Mouse (Mus musculus) intestine, embryonic 16.5 days (tissue): ENCODE results near the gene Ccdc136. TPM values are rescaled to one million over a fixed set of nuclear protein-coding genes. Genes with fewer than 3 reads are reported as not detected.
"Not testable (repeated sequence)": the region's sequence is repeated elsewhere in the genome, so short reads cannot be mapped to it uniquely, and the experiment has no call there.

Experiments used
- ATAC-seq: fragments of 200-750 bp; cut with Nextera tagmentation; 2 replicates; pipeline ENCODE4 v1.8.0; 2017; ENCODE audit warnings: moderate TSS enrichment, moderate library complexity
- H3K27ac ChIP-seq: fragments of 300-500 bp; sonication (generic); 2 replicates; pipeline ENCODE4 v1.5.1; 2014; ENCODE audit warnings: mild to moderate bottlenecking, low read length
- H3K27me3 ChIP-seq: fragments of 300-500 bp; sonication (generic); replicated peaks from 2 replicates; pipeline ENCODE4 v1.6.1; 2014; ENCODE audit warnings: low read length, control low read depth, mixed read lengths; ENCODE audit not compliant: control insufficient read depth, insufficient read depth
- H3K36me3 ChIP-seq: fragments of 300-500 bp; sonication (generic); 2 replicates; pipeline ENCODE4 v1.6.1; 2014; ENCODE audit warnings: low read length, control low read depth; ENCODE audit not compliant: control insufficient read depth, insufficient read depth
- H3K4me1 ChIP-seq: fragments of 300-500 bp; sonication (generic); 2 replicates; pipeline ENCODE4 v1.6.1; 2014; ENCODE audit warnings: low read length, control low read depth, mixed read lengths; ENCODE audit not compliant: control insufficient read depth, insufficient read depth
- H3K4me2 ChIP-seq: fragments of 300-500 bp; sonication (generic); 2 replicates; pipeline ENCODE4 v1.6.1; 2014; ENCODE audit warnings: low read depth, low read length, control low read depth
- H3K4me3 ChIP-seq: fragments of 300-500 bp; sonication (generic); 2 replicates; pipeline ENCODE4 v1.5.1; 2014; ENCODE audit warnings: mild to moderate bottlenecking, low read length
- H3K9ac ChIP-seq: fragments of 300-500 bp; sonication (generic); 2 replicates; pipeline ENCODE4 v1.6.1; 2014; ENCODE audit warnings: low read depth, low read length
- H3K9me3 ChIP-seq: fragments of 300-500 bp; sonication (generic); 2 replicates; pipeline ENCODE4 v1.6.1; 2016; ENCODE audit warnings: low read length, control low read depth; ENCODE audit not compliant: control insufficient read depth
- WGBS: fragments of 180-500 bp; shearing (Covaris S2); extraction: QIAGEN DNeasy Blood & Tissue Kit; methylation state at CpG from one replicate; pipeline ENCODE4 v1.1.7; 2014; 5-methylcytosine and 5-hydroxymethylcytosine counted together
- polyA plus RNA-seq: library from polyadenylated mRNA; unstranded; fragments of >200 nt; fragmentation: Nextera tagmentation; extraction: Ambion mirVana; gene quantifications from 2 replicates; pipeline ENCODE4 v1.2.1, GENCODE M21; 2015

Gene Ccdc136
- polyA plus RNA-seq = 5.5 and 6.5 TPM in 2 replicates

DNA sequence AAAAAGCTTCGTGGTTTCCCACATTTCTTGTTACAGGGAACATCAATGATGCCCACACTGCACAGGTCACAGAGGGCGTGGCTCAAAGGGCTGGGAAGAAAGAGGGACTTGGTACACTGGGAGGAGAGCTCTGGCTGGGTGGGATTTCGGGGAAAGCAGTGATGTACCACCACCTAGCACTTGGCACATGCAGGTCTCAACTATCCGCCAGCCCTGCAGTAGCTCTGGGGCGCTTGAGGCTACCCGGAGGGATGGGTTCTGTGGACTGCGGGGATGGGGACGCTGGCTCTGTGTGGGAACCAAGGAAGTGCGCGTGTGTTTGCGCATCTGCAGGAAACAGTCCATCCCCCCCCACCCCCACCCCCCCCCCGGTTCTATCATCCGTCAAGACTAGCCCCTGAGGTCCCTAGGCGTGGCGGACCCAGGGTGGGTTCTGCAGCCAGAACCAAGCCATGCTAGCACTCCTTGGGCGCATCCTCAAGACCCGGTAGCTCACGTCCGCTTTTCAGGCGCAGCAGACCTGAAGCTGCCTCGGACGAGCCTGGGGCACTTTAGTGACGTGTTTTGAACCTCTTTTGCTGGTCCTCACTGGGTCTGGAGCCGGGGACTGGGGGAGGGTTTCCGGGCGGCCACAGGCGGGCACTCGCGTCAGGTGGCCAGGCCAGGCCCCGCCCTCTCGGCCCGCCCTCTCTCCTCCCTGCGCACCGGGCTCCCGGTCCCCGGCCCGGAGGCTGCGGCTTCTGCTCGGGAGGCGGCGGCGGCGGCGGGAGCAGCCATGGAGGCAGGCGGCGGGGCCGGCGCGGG, at the start of gene Ccdc136:
TSS of gene Ccdc136 (plus strand) at position 400 of the 804 bp plus-strand sequence.
- H3K9ac ChIP-seq = peak within 1 kb of the TSS; percentile 69
- H3K9me3 ChIP-seq = no peaks in the 10 kb centered on the region
- peaks cover 9% of the 10 kb centered on the region; the same call in 1 of the 2 replicates for H3K27me3 ChIP-seq
- WGBS = under 1% methylated on average over 44 of the region's 49 CpGs
- H3K36me3 ChIP-seq = no peaks in the 10 kb centered on the region
- H3K27ac ChIP-seq = peak within 1 kb of the TSS; percentile 53; the same call in 1 of the 2 replicates
- H3K4me1 ChIP-seq = peaks cover 10% of the 10 kb centered on the region; the same call in 1 of the 2 replicates
- H3K4me2 ChIP-seq = peak within 1 kb of the TSS; percentile 91
- ATAC-seq = peak; percentile 97
- H3K4me3 ChIP-seq = peak within 1 kb of the TSS; percentile 74

- not testable (repeated sequence) for ATAC-seq, H3K4me2 ChIP-seq, H3K27me3 ChIP-seq, H3K27ac ChIP-seq, H3K9me3 ChIP-seq, H3K4me3 ChIP-seq, H3K9ac ChIP-seq, H3K4me1 ChIP-seq, H3K36me3 ChIP-seq
- WGBS = 89% methylated on average over 2 of the region's 2 CpGs
Observed at GRCm38 (mm10) chr6:29346512-29346911, 49.6 kb upstream of the Ccdc136 start.

GRCm38 (mm10) chr6:29347189-29347588, 48.9 kb upstream of the Ccdc136 start:
- Histone ChIP-seq H3K4me1 (peaks cover 5% of the 10 kb centered on the region; the same call in 1 of the 2 replicates), H3K27ac (peak overlapping the region; percentile 89)

GRCm38 (mm10) chr6:29347665-29348370, 48.3 kb upstream of the Ccdc136 start, which contains the start of gene Calu:
TSS of gene Calu (plus strand) at chr6:29348069.
- Histone ChIP-seq H3K4me2 (peak within 1 kb of the TSS; percentile 67), H3K4me3 (peak within 1 kb of the TSS; percentile 94), H3K9ac (peak within 1 kb of the TSS; percentile 95), H3K27ac (peak within 1 kb of the TSS; percentile 89), H3K27me3 (no peaks in the 10 kb centered on the region), H3K36me3 (no peaks in the 10 kb centered on the region), H3K4me1 (peaks cover 5% of the 10 kb centered on the region; the same call in 1 of the 2 replicates), H3K9me3 (no peaks in the 10 kb centered on the region)
- WGBS = under 1% methylated on average over 55 of the region's 55 CpGs
- peak; percentile 99 for ATAC-seq

More at GRCm38 (mm10) chr6:29347189-29347588, 48.9 kb upstream of the Ccdc136 start:
- ATAC-seq = no peak
- H3K4me3 ChIP-seq = peak overlapping the region; percentile 94
- no peaks in the 10 kb centered on the region for H3K9me3 ChIP-seq
- H3K36me3 ChIP-seq = no peaks in the 10 kb centered on the region
- peak overlapping the region; percentile 95 for H3K9ac ChIP-seq
- peak overlapping the region; percentile 65 for H3K4me2 ChIP-seq
- no peaks in the 10 kb centered on the region for H3K27me3 ChIP-seq
- WGBS = 30% methylated on average over 7 of the region's 7 CpGs

DNA sequence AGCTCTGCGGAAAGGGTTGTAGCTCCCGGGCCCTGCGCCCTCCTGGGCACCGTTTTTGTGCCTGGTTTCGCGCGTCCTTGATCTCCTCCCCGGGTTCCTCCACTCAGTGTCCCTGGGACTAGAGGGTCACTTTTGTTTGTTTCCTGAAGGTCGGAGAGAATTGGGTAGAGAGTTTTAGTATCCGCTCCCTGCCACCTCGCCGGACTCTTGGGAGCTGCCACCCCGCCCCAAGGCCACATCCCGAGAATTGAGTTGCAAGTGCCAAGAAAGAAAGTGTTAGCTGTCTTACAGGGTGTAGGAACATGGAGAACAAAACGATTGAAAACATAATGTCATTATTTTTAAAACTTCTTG, 47.8 kb upstream of the Ccdc136 start:
- peak overlapping the region; percentile 94 for H3K4me3 ChIP-seq
- H3K9me3 ChIP-seq = no peaks in the 10 kb centered on the region
- peak overlapping the region; percentile 95 for H3K9ac ChIP-seq
- H3K36me3 ChIP-seq = no peaks in the 10 kb centered on the region
- WGBS = 0% methylated on average over 15 of the region's 15 CpGs
- peaks cover 5% of the 10 kb centered on the region; the same call in 1 of the 2 replicates for H3K4me1 ChIP-seq
- peak overlapping the region; percentile 67 for H3K4me2 ChIP-seq
- peak; percentile 21 for ATAC-seq
- H3K27me3 ChIP-seq = no peaks in the 10 kb centered on the region
- peak overlapping the region; percentile 85 for H3K27ac ChIP-seq

DNA sequence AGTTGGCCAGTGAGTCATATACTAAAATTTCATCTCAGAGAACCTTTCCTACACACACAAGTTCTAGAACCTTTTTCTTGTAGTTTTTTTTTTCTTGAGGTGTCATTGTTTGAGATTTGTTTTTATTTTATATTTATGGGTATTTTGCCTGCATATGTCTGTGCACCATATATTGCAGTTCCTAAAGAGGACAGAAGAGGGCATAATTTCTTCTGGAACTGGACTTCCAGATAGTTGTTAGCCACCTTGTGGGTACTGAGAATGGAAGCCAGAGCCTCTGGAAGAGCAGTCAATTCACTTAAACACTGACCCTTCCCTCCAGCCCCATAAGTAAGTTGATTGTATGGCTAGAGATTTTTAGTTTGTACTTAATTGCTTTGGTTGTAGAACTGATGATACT, 44.5 kb upstream of the Ccdc136 start:
- no peak overlapping the region for H3K27ac ChIP-seq
- H3K27me3 ChIP-seq = no peaks in the 10 kb centered on the region
- H3K4me2 ChIP-seq = no peak overlapping the region
- no peak for ATAC-seq
- H3K4me1 ChIP-seq = peaks cover 5% of the 10 kb centered on the region; the same call in 1 of the 2 replicates
- H3K4me3 ChIP-seq = no peak overlapping the region
- H3K9me3 ChIP-seq = no peaks in the 10 kb centered on the region
- H3K9ac ChIP-seq = no peak overlapping the region
- no peaks in the 10 kb centered on the region for H3K36me3 ChIP-seq

DNA sequence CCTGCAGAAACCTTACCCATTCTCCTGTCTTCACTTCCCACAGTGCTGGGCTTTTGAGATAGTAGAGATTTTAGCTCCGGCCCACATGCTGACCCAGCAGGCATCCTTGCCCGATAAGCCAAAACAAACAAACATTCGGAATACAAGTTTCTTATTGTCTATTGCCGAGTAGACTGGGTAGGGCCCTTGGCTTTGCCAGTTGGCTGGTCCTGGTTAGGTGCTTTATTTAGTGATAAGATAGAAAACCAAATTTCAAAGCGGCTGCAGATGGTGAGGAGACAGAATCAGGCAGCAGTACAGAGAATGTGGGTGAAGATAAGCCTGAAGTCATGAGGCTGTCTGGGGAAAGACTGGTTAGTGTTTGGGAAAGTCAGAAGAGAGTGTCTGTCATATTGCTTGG, 43.3 kb upstream of the Ccdc136 start:
- Histone ChIP-seq H3K9me3 (no peaks in the 10 kb centered on the region), H3K27ac (no peak overlapping the region), H3K4me2 (no peak overlapping the region), H3K36me3 (0 out of 2 replicates have a peak, but pooled peaks cover 2% of the 10 kb centered on the region), H3K4me1 (peaks cover 5% of the 10 kb centered on the region; the same call in 1 of the 2 replicates), H3K9ac (no peak overlapping the region), H3K4me3 (no peak overlapping the region), H3K27me3 (no peaks in the 10 kb centered on the region)
- no peak for ATAC-seq
- WGBS = 56% methylated on average over 5 of the region's 5 CpGs

DNA sequence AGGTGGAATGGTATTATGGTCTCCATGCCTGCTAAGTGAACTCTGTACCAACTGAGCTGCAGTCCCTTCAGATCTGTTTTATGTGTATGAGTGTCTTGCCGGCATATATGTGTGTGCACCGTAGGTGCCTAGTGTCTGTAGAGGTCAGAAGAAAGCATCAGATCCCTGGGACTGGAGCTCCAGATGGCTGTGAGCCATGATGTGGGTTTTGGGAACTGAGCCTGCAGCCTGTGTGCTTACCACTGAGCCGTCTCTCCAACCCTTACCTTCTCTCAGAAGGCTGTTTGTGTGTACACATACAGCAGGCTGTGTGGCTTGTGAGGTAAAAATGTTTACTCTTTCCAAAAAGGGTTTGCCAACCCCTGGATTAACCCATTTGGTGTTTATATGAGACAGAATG, 36.7 kb upstream of the Ccdc136 start:
- ATAC-seq = no peak
- Histone ChIP-seq H3K27me3 (no peaks in the 10 kb centered on the region), H3K27ac (no peak overlapping the region), H3K9me3 (no peaks in the 10 kb centered on the region), H3K4me2 (no peak overlapping the region), H3K4me1 (no peaks in the 10 kb centered on the region), H3K36me3 (0 out of 2 replicates have a peak, but pooled peaks cover 5% of the 10 kb centered on the region), H3K9ac (no peak overlapping the region), H3K4me3 (no peak overlapping the region)
- 90% methylated on average over 3 of the region's 3 CpGs for WGBS

DNA sequence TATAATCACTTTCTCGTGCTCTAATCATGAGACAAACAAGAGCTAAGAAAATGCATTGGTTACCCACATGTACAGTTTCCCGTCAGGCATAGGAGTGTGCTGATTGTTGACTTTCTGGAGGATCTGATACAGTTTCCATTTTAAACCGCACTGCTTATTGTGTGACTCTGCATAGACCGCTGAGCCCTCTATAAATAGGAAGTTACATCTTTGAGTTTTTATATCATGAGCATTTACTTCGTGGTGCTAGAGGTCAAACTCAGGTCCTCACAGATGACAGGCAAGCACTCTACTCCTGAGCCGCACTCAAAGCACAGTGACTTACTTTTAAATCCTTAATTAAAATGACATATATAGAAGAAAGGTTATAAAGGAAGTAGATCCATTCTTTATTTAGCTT, 35.9 kb upstream of the Ccdc136 start:
- no peak overlapping the region for H3K4me3 ChIP-seq
- WGBS = 85% methylated on average over 6 of the region's 6 CpGs
- no peak overlapping the region for H3K4me2 ChIP-seq
- no peaks in the 10 kb centered on the region for H3K27me3 ChIP-seq
- H3K27ac ChIP-seq = no peak overlapping the region
- H3K9ac ChIP-seq = no peak overlapping the region
- no peaks in the 10 kb centered on the region for H3K9me3 ChIP-seq
- ATAC-seq = no peak
- H3K4me1 ChIP-seq = no peaks in the 10 kb centered on the region
- H3K36me3 ChIP-seq = 0 out of 2 replicates have a peak, but pooled peaks cover 5% of the 10 kb centered on the region
